Mouse (Mus musculus) heart, adult 2 months (tissue): ENCODE results near the gene Pex7. TPM values are rescaled to one million over a fixed set of nuclear protein-coding genes. Genes with fewer than 3 reads are reported as not detected.

Experiments used
- DNase-seq, 2 experiments: peaks; one replicate each; pipeline ENCODE4 v3.0.0; 2021
- H3K27ac ChIP-seq: fragments of 200-600 bp; 2 replicates; pipeline ENCODE4 v1.8.1; 2022
- H3K27me3 ChIP-seq: fragments of 200-500 bp; 2 replicates; pipeline ENCODE4 v1.6.1; 2012; ENCODE audit warnings: mild to moderate bottlenecking, low read length, inconsistent platforms, mixed read lengths; ENCODE audit not compliant: control insufficient read depth, insufficient read depth
- H3K36me3 ChIP-seq: fragments of 200-500 bp; 2 replicates; pipeline ENCODE4 v1.6.1; 2012; ENCODE audit warnings: low read length, inconsistent platforms; ENCODE audit not compliant: control insufficient read depth, insufficient read depth
- H3K4me1 ChIP-seq: fragments of 200-500 bp; 2 replicates; pipeline ENCODE4 v1.6.1; 2011; ENCODE audit warnings: low read length; ENCODE audit not compliant: control insufficient read depth, insufficient read depth
- H3K4me3 ChIP-seq: fragments of 200-600 bp; 2 replicates; pipeline ENCODE4 v1.8.1; 2022
- H3K79me2 ChIP-seq: fragments of 200-500 bp; replicated peaks from 2 replicates; pipeline ENCODE4 v1.6.1; 2012; ENCODE audit warnings: mild to moderate bottlenecking, inconsistent platforms, low read length, moderate library complexity, mixed read lengths; ENCODE audit not compliant: control insufficient read depth, insufficient read depth
- H3K9ac ChIP-seq: fragments of 200-500 bp; 2 replicates; pipeline ENCODE4 v1.6.1; 2012; ENCODE audit warnings: low read depth, mild to moderate bottlenecking, control low read depth, inconsistent platforms, low read length, mixed read lengths
- CTCF ChIP-seq: fragments of 200-600 bp; IDR thresholded peaks from 2 replicates; pipeline ENCODE4 v1.8.1; 2022; ENCODE audit warnings: antibody characterized with exemption, mild to moderate bottlenecking, moderate library complexity
- EP300 ChIP-seq: fragments of 200-500 bp; IDR thresholded peaks from 2 replicates; pipeline ENCODE4 v1.6.1; 2011; ENCODE audit warnings: low read depth, low read length, control low read depth; ENCODE audit not compliant: insufficient read depth
- POLR2A ChIP-seq: fragments of 200-500 bp; IDR thresholded peaks from 2 replicates; pipeline ENCODE4 v1.6.1; 2011; ENCODE audit warnings: mild to moderate bottlenecking, low read depth, low read length, control low read depth; ENCODE audit not compliant: insufficient read depth
- WGBS: fragments of 180-500 bp; shearing (Covaris S2); methylation state at CpG from one replicate; pipeline ENCODE4 v1.1.7; 2018; 5-methylcytosine and 5-hydroxymethylcytosine counted together
- intact Hi-C: fragments of 180-260 bp; cut with DNase I; formaldehyde crosslinking; loops from one replicate; pipeline ENCODE4 v1.15.1; 2025
- long read RNA-seq: library from polyadenylated mRNA; stranded (forward); transcript quantifications from one replicate; pipeline ENCODE4 v2.0.0, GENCODE M21; 2021
- polyA plus RNA-seq: library from polyadenylated mRNA; depleted of rRNA; stranded (reverse); fragments of >200 nt; gene quantifications from 2 replicates; pipeline ENCODE4 v1.2.3, GENCODE M21; 2012; rRNA removed
- total RNA-seq, 2 experiments: library from RNA; stranded (reverse); gene quantifications; 2 replicates each; pipeline ENCODE4 v1.2.3; 2021

The Pex7 gene
- 10 to 100 TPM; 32.5 to 32.8 TPM for total RNA-seq
- polyA plus RNA-seq, result 37.6 and 59.0 TPM in 2 replicates
- long read RNA-seq, full-length matches to known transcripts, result 29 of 37 reads
- long read RNA-seq, partial matches to known transcripts, result 0 of 37 reads
- long read RNA-seq, other reads (novel, unspliced or antisense), result 8 of 37 reads

- Histone ChIP-seq H3K36me3 (no peaks in the 10 kb centered on the region), H3K4me1 (peaks cover 1% of the 10 kb centered on the region; the same call in 1 of the 2 replicates), H3K27me3 (no peaks in the 10 kb centered on the region), H3K79me2 (no peaks in the 10 kb centered on the region), H3K9ac (peak within 1 kb of the TSS; percentile 99), H3K4me3 (peak within 1 kb of the TSS; percentile 64), H3K27ac (peak within 1 kb of the TSS; percentile 98)
- intact Hi-C loops, result loop anchor here (2.0 to 10.0 kb wide), 2 partner anchors 27 to 313 kb away; partner anchors contain the start of genes Ifngr1 and Map3k5
- WGBS, result under 1% methylated on average over 60 of the region's 60 CpGs
- 0 out of 2 replicates have a peak, but pooled peaks have one; percentile 41 for TF ChIP-seq EP300
- TF ChIP-seq POLR2A, result peak; percentile 58
- TF ChIP-seq CTCF, result no peak; the same call in 1 of the 2 replicates
- DNase-seq, result peak; percentile 95
Observed at GRCm38 (mm10) chr10:19907246-19907804, at the start of gene Pex7. TSS of gene Pex7 (minus strand) at chr10:19907689.

- Histone ChIP-seq H3K27ac (peak overlapping the region; percentile 70), H3K79me2 (peaks cover 5% of the 10 kb centered on the region), H3K27me3 (no peaks in the 10 kb centered on the region), H3K4me3 (no peak overlapping the region), H3K4me1 (peaks cover 10% of the 10 kb centered on the region), H3K36me3 (peaks cover 9% of the 10 kb centered on the region; the same call in 1 of the 2 replicates), H3K9ac (no peak overlapping the region)
- TF ChIP-seq EP300 (0 out of 2 replicates have a peak, but pooled peaks have one; percentile 45), POLR2A (no peak)
- WGBS, result 28% methylated on average over 6 of the region's 6 CpGs
- DNase-seq, result peak in 1 of 2 experiments; percentile 66
- intact Hi-C loops, result loop anchor here (2.0 kb wide), 1 partner anchor 22 kb away; the partner anchor contains the start of gene Map3k5
Observed at GRCm38 (mm10) chr10:19956745-19957144, 49.3 kb upstream of the Pex7 start.

GRCm38 (mm10) chr10:19955817-19956216 is 48.3 kb upstream of the Pex7 start:
- intact Hi-C loops, result loop anchor here (2.0 kb wide), 1 partner anchor 21 kb away; the partner anchor contains the start of gene Map3k5
- H3K4me3 ChIP-seq, result no peak overlapping the region
- H3K79me2 ChIP-seq, result peaks cover 7% of the 10 kb centered on the region
- peaks cover 10% of the 10 kb centered on the region for H3K4me1 ChIP-seq
- peaks cover 9% of the 10 kb centered on the region; the same call in 1 of the 2 replicates for H3K36me3 ChIP-seq
- no peaks in the 10 kb centered on the region for H3K27me3 ChIP-seq
- peak overlapping the region; percentile 70 for H3K27ac ChIP-seq
- 81% methylated on average over 6 of the region's 6 CpGs for WGBS
- H3K9ac ChIP-seq, result no peak overlapping the region
- DNase-seq, result no peak
- TF ChIP-seq EP300 (no peak), CTCF (no peak)

- peaks cover 8% of the 10 kb centered on the region for H3K79me2 ChIP-seq
- no peak overlapping the region; the same call in 1 of the 2 replicates for H3K27ac ChIP-seq
- no peak overlapping the region for H3K4me3 ChIP-seq
- WGBS, result 65% methylated on average over 3 of the region's 3 CpGs
- peaks cover 9% of the 10 kb centered on the region; the same call in 1 of the 2 replicates for H3K36me3 ChIP-seq
- no peak overlapping the region for H3K9ac ChIP-seq
- no peak for DNase-seq
- TF ChIP-seq CTCF (no peak), POLR2A (no peak), EP300 (no peak)
- peaks cover 10% of the 10 kb centered on the region for H3K4me1 ChIP-seq
- intact Hi-C loops, result no loop called here
- no peaks in the 10 kb centered on the region for H3K27me3 ChIP-seq
Observed at GRCm38 (mm10) chr10:19954572-19954971, 47.1 kb upstream of the Pex7 start.

- H3K4me3 ChIP-seq, result no peak overlapping the region
- H3K79me2 ChIP-seq, result peaks cover 7% of the 10 kb centered on the region
- H3K27me3 ChIP-seq, result no peaks in the 10 kb centered on the region
- peaks cover 5% of the 10 kb centered on the region; the same call in 1 of the 2 replicates for H3K36me3 ChIP-seq
- H3K9ac ChIP-seq, result no peak overlapping the region
- H3K4me1 ChIP-seq, result peaks cover 8% of the 10 kb centered on the region; the same call in 1 of the 2 replicates
- 86% methylated on average over 11 of the region's 11 CpGs for WGBS
- no peak for TF ChIP-seq POLR2A
- TF ChIP-seq EP300, result no peak
- TF ChIP-seq CTCF, result no peak
- intact Hi-C loops, result no loop called here
- DNase-seq, result no peak
- no peak overlapping the region for H3K27ac ChIP-seq
Observed at GRCm38 (mm10) chr10:19953032-19953761, 45.7 kb upstream of the Pex7 start.
